Mouse (Mus musculus) embryonic facial prominence, embryonic 14.5 days (tissue): ENCODE measurements around the gene Tpst2. TPM values are rescaled to one million over a fixed set of nuclear protein-coding genes. Genes with fewer than 3 reads are reported as not detected.

Experiments used
- ATAC-seq: fragments of 200-750 bp; cut with Nextera tagmentation; 2 replicates; pipeline ENCODE4 v1.8.0; 2017; ENCODE audit warnings: low read depth, moderate number of reproducible peaks, moderate TSS enrichment
- DNase-seq: peaks from one replicate; pipeline ENCODE4 v3.0.0-alpha.2; 2015; ENCODE audit warnings: low spot score
- H3K27ac ChIP-seq: fragments of 300-500 bp; sonication (generic); replicated peaks from 2 replicates; pipeline ENCODE4 v1.5.1; 2014; ENCODE audit warnings: low read depth, mild to moderate bottlenecking, low read length, moderate library complexity
- H3K27me3 ChIP-seq: fragments of 300-500 bp; sonication (generic); replicated peaks from 2 replicates; pipeline ENCODE4 v1.6.1; 2014; ENCODE audit warnings: low read length; ENCODE audit not compliant: control insufficient read depth, insufficient read depth
- H3K36me3 ChIP-seq: fragments of 300-500 bp; sonication (generic); 2 replicates; pipeline ENCODE4 v1.6.1; 2014; ENCODE audit warnings: low read length, mixed read lengths; ENCODE audit not compliant: control insufficient read depth, insufficient read depth
- H3K4me1 ChIP-seq: fragments of 300-500 bp; sonication (generic); 2 replicates; pipeline ENCODE4 v1.6.1; 2014; ENCODE audit warnings: antibody characterized with exemption, low read length; ENCODE audit not compliant: control insufficient read depth, insufficient read depth
- H3K4me2 ChIP-seq: fragments of 300-500 bp; sonication (generic); 2 replicates; pipeline ENCODE4 v1.6.1; 2014; ENCODE audit warnings: low read depth, mild to moderate bottlenecking, low read length, moderate library complexity, mixed read lengths
- H3K4me3 ChIP-seq: fragments of 300-500 bp; sonication (generic); 2 replicates; pipeline ENCODE4 v1.5.1; 2014; ENCODE audit warnings: low read depth, mild to moderate bottlenecking, low read length
- H3K9ac ChIP-seq: fragments of 300-500 bp; sonication (generic); 2 replicates; pipeline ENCODE4 v1.6.1; 2014; ENCODE audit warnings: low read depth, mild to moderate bottlenecking, low read length, moderate library complexity, mixed read lengths
- H3K9me3 ChIP-seq: fragments of 300-500 bp; sonication (generic); 2 replicates; pipeline ENCODE4 v1.6.1; 2016; ENCODE audit warnings: low read length; ENCODE audit not compliant: control insufficient read depth
- WGBS: fragments of 180-500 bp; shearing (Covaris S2); extraction: QIAGEN DNeasy Blood & Tissue Kit; methylation state at CpG from one replicate; pipeline ENCODE4 v1.1.7; 2014; 5-methylcytosine and 5-hydroxymethylcytosine counted together
- polyA plus RNA-seq: library from polyadenylated mRNA; unstranded; fragments of >200 nt; fragmentation: Nextera tagmentation; extraction: Ambion mirVana; gene quantifications from 2 replicates; pipeline ENCODE4 v1.2.1, GENCODE M21; 2014

Tpst2 gene
- polyA plus RNA-seq, 1 experiment from 2014 or later: 46.9 TPM

- H3K9me3 ChIP-seq: no peaks in the 10 kb centered on the region
- H3K4me3 ChIP-seq: no peak overlapping the region
- WGBS: 69% methylated on average over 3 of the region's 3 CpGs
- peaks cover 14% of the 10 kb centered on the region; the same call in 1 of the 2 replicates for H3K27me3 ChIP-seq
- no peak overlapping the region for H3K27ac ChIP-seq
- DNase-seq: no peak
- H3K4me1 ChIP-seq: no peaks in the 10 kb centered on the region
- no peak for ATAC-seq
- H3K4me2 ChIP-seq: no peak overlapping the region
- H3K36me3 ChIP-seq: no peaks in the 10 kb centered on the region
- H3K9ac ChIP-seq: no peak overlapping the region
These were observed 37.6 kb upstream of the Tpst2 start for GRCm38 (mm10) chr5:112238781-112239482.

- no peak overlapping the region for H3K9ac ChIP-seq
- DNase-seq (peak; percentile 87), ATAC-seq (peak; percentile 64)
- WGBS: 4% methylated on average over 10 of the region's 10 CpGs
- no peaks in the 10 kb centered on the region for H3K4me1 ChIP-seq
- peak overlapping the region; percentile 33; the same call in 1 of the 2 replicates for H3K4me2 ChIP-seq
- no peaks in the 10 kb centered on the region for H3K9me3 ChIP-seq
- no peaks in the 10 kb centered on the region for H3K36me3 ChIP-seq
- no peak overlapping the region for H3K27ac ChIP-seq
- H3K4me3 ChIP-seq: no peak overlapping the region
- peaks cover 14% of the 10 kb centered on the region; the same call in 1 of the 2 replicates for H3K27me3 ChIP-seq
These were observed 35.7 kb upstream of the Tpst2 start for GRCm38 (mm10) chr5:112240761-112241160.

GRCm38 (mm10) chr5:112241849-112242248 lies 34.6 kb upstream of the Tpst2 start:
- Histone ChIP-seq H3K4me3 (no peak overlapping the region), H3K27me3 (peaks cover 14% of the 10 kb centered on the region; the same call in 1 of the 2 replicates), H3K36me3 (no peaks in the 10 kb centered on the region), H3K27ac (no peak overlapping the region), H3K9me3 (no peaks in the 10 kb centered on the region), H3K9ac (no peak overlapping the region), H3K4me2 (no peak overlapping the region), H3K4me1 (no peaks in the 10 kb centered on the region)
- ATAC-seq (no peak), DNase-seq (no peak)
- WGBS: 73% methylated on average over 2 of the region's 2 CpGs

- no peak overlapping the region for H3K4me2 ChIP-seq
- DNase-seq: peak; percentile 58
- peaks cover 12% of the 10 kb centered on the region for H3K27me3 ChIP-seq
- no peak for ATAC-seq
- H3K36me3 ChIP-seq: no peaks in the 10 kb centered on the region
- no peaks in the 10 kb centered on the region for H3K9me3 ChIP-seq
- WGBS: 57% methylated on average over 5 of the region's 5 CpGs
- no peak overlapping the region for H3K9ac ChIP-seq
- no peak overlapping the region for H3K27ac ChIP-seq
- no peaks in the 10 kb centered on the region for H3K4me1 ChIP-seq
- H3K4me3 ChIP-seq: no peak overlapping the region
These were observed 34.1 kb upstream of the Tpst2 start for GRCm38 (mm10) chr5:112242361-112242778.

- WGBS: 59% methylated on average over 5 of the region's 5 CpGs
- H3K27ac ChIP-seq: no peak overlapping the region
- ATAC-seq: no peak
These were observed 33.5 kb upstream of the Tpst2 start for GRCm38 (mm10) chr5:112243041-112243440.

GRCm38 (mm10) chr5:112243539-112244274 lies 32.8 kb upstream of the Tpst2 start:
- ATAC-seq (no peak), DNase-seq (no peak)
- Histone ChIP-seq H3K27ac (no peak overlapping the region), H3K4me3 (no peak overlapping the region), H3K9ac (no peak overlapping the region), H3K9me3 (no peaks in the 10 kb centered on the region), H3K27me3 (peaks cover under 1% of the 10 kb centered on the region), H3K4me1 (no peaks in the 10 kb centered on the region), H3K4me2 (no peak overlapping the region), H3K36me3 (no peaks in the 10 kb centered on the region)
- 57% methylated on average over 10 of the region's 10 CpGs for WGBS

More at GRCm38 (mm10) chr5:112243041-112243440, 33.5 kb upstream of the Tpst2 start:
- DNase-seq: no peak
- Histone ChIP-seq H3K4me1 (no peaks in the 10 kb centered on the region), H3K9me3 (no peaks in the 10 kb centered on the region), H3K4me2 (no peak overlapping the region), H3K27me3 (peaks cover 7% of the 10 kb centered on the region), H3K4me3 (no peak overlapping the region), H3K9ac (no peak overlapping the region), H3K36me3 (no peaks in the 10 kb centered on the region)

- Histone ChIP-seq H3K27me3 (no peaks in the 10 kb centered on the region; the same call in 1 of the 2 replicates), H3K4me2 (no peak overlapping the region), H3K36me3 (no peaks in the 10 kb centered on the region), H3K9ac (no peak overlapping the region), H3K4me1 (no peaks in the 10 kb centered on the region), H3K9me3 (no peaks in the 10 kb centered on the region), H3K4me3 (no peak overlapping the region), H3K27ac (no peak overlapping the region)
- WGBS: 65% methylated on average over 1 of the region's 1 CpGs
- DNase-seq (no peak), ATAC-seq (no peak)
These were observed 32.3 kb upstream of the Tpst2 start for GRCm38 (mm10) chr5:112244275-112244562.

GRCm38 (mm10) chr5:112244890-112245615 lies 31.4 kb upstream of the Tpst2 start:
- no peak for ATAC-seq

More at GRCm38 (mm10) chr5:112244890-112245615, 31.4 kb upstream of the Tpst2 start:
- Histone ChIP-seq H3K27me3 (no peaks in the 10 kb centered on the region; the same call in 1 of the 2 replicates), H3K36me3 (no peaks in the 10 kb centered on the region), H3K9me3 (no peaks in the 10 kb centered on the region), H3K27ac (no peak overlapping the region), H3K9ac (no peak overlapping the region), H3K4me1 (no peaks in the 10 kb centered on the region), H3K4me2 (no peak overlapping the region), H3K4me3 (no peak overlapping the region)
- 40% methylated on average over 8 of the region's 8 CpGs for WGBS
- no peak for DNase-seq
